Mouse (Mus musculus) liver, postnatal 0 days (tissue): ENCODE measurements around the gene Vars2.

Experiments used
- CTCF ChIP-seq: sonication (generic); IDR thresholded peaks from 2 replicates; pipeline ENCODE4 v1.5.1; 2016; ENCODE audit warnings: antibody characterized with exemption, low read depth
- EP300 ChIP-seq: IDR thresholded peaks from 2 replicates; pipeline ENCODE4 v1.6.1; 2016; ENCODE audit warnings: antibody characterized with exemption, low read depth, mild to moderate bottlenecking

DNA sequence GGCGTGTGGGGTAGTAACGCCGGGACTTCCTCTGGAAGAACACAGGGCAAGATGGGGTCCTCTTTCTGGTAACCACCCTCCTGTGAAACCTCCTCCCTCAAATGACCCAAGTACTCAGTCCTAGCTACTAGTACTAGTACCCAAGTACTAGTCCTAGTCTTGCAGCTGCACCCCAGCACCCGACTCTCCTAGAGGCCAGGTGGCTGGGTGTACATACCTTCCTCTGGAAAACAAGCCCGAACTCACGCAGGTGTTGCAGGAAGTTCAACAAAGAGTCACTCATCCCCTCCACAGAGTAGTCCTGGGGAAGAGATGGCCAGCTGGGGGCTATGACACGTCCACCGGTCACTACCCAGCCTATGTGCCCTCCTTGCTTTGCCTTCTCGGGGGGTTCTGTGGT is 2.3 kb upstream of the Vars2 start:
- no peak for TF ChIP-seq CTCF
- no peak for TF ChIP-seq EP300
